Mouse (Mus musculus): ENCODE measurements around the gene Pum1. TPM values are rescaled to one million over a fixed set of nuclear protein-coding genes. Genes with fewer than 3 reads are reported as not detected.

The Pum1 gene
- polyA plus RNA-seq, 1 experiment from 2014 or later: 81.0 TPM

GRCm38 (mm10) chr4:130803591-130803990 lies 140.5 kb downstream of the Pum1 start:
- no peaks in the 10 kb centered on the region for H3K27me3 ChIP-seq (ENCODE audit: insufficient read depth, poor library complexity, severe bottlenecking)
- no peaks in the 10 kb centered on the region for H3K36me3 ChIP-seq
- no peak overlapping the region for H3K4me3 ChIP-seq
- no peaks in the 10 kb centered on the region for H3K9me3 ChIP-seq
- peaks cover 58% of the 10 kb centered on the region for H3K4me1 ChIP-seq
- H3K27ac ChIP-seq: peak overlapping the region; percentile 23; the same call in 1 of the 2 replicates
- 73% methylated on average over 2 of the region's 2 CpGs for WGBS
- no peak for DNase-seq (ENCODE audit: low spot score)

GRCm38 (mm10) chr4:130804292-130804691 lies 141.2 kb downstream of the Pum1 start:
- no peak overlapping the region for H3K27ac ChIP-seq

GRCm38 (mm10) chr4:130804771-130805361 lies 141.7 kb downstream of the Pum1 start:
- Histone ChIP-seq H3K36me3 (no peaks in the 10 kb centered on the region), H3K27me3 (ENCODE audit: insufficient read depth, poor library complexity, severe bottlenecking) (no peaks in the 10 kb centered on the region), H3K9me3 (no peaks in the 10 kb centered on the region), H3K27ac (no peak overlapping the region), H3K4me3 (no peak overlapping the region), H3K4me1 (peaks cover 45% of the 10 kb centered on the region)
- 88% methylated on average over 7 of the region's 7 CpGs for WGBS
- no peak for DNase-seq (ENCODE audit: low spot score)

More at GRCm38 (mm10) chr4:130804292-130804691, 141.2 kb downstream of the Pum1 start:
- no peaks in the 10 kb centered on the region for H3K27me3 ChIP-seq (ENCODE audit: insufficient read depth, poor library complexity, severe bottlenecking)
- peaks cover 51% of the 10 kb centered on the region for H3K4me1 ChIP-seq
- H3K4me3 ChIP-seq: no peak overlapping the region
- DNase-seq (ENCODE audit: low spot score): no peak
- H3K36me3 ChIP-seq: no peaks in the 10 kb centered on the region
- H3K9me3 ChIP-seq: no peaks in the 10 kb centered on the region
- WGBS: 48% methylated on average over 2 of the region's 2 CpGs

GRCm38 (mm10) chr4:130805746-130806145 lies 142.6 kb downstream of the Pum1 start:
- Histone ChIP-seq H3K4me1 (peaks cover 42% of the 10 kb centered on the region), H3K27ac (no peak overlapping the region), H3K4me3 (no peak overlapping the region), H3K27me3 (ENCODE audit: insufficient read depth, poor library complexity, severe bottlenecking) (no peaks in the 10 kb centered on the region), H3K36me3 (no peaks in the 10 kb centered on the region), H3K9me3 (no peaks in the 10 kb centered on the region)
- DNase-seq (ENCODE audit: low spot score): no peak
- WGBS: 87% methylated on average over 7 of the region's 7 CpGs

- Histone ChIP-seq H3K27ac (no peak overlapping the region), H3K4me3 (no peak overlapping the region), H3K4me1 (peaks cover 43% of the 10 kb centered on the region), H3K36me3 (no peaks in the 10 kb centered on the region), H3K27me3 (ENCODE audit: insufficient read depth, poor library complexity, severe bottlenecking) (peaks cover 4% of the 10 kb centered on the region), H3K9me3 (no peaks in the 10 kb centered on the region)
- DNase-seq (ENCODE audit: low spot score): no peak
- WGBS: 89% methylated on average over 9 of the region's 9 CpGs
Measured at GRCm38 (mm10) chr4:130806746-130807145, 143.6 kb downstream of the Pum1 start.

GRCm38 (mm10) chr4:130809784-130810183 lies 146.7 kb downstream of the Pum1 start:
- peaks cover 22% of the 10 kb centered on the region for H3K4me1 ChIP-seq
- no peaks in the 10 kb centered on the region for H3K36me3 ChIP-seq
- WGBS: 75% methylated on average over 5 of the region's 5 CpGs
- no peak overlapping the region for H3K27ac ChIP-seq
- peaks cover 5% of the 10 kb centered on the region for H3K27me3 ChIP-seq (ENCODE audit: insufficient read depth, poor library complexity, severe bottlenecking)
- DNase-seq (ENCODE audit: low spot score): no peak
- H3K9me3 ChIP-seq: no peaks in the 10 kb centered on the region
- H3K4me3 ChIP-seq: no peak overlapping the region

GRCm38 (mm10) chr4:130810845-130811244 lies 147.7 kb downstream of the Pum1 start:
- no peak for DNase-seq (ENCODE audit: low spot score)
- no peaks in the 10 kb centered on the region for H3K36me3 ChIP-seq
- H3K4me1 ChIP-seq: peaks cover 23% of the 10 kb centered on the region
- peaks cover 5% of the 10 kb centered on the region for H3K27me3 ChIP-seq (ENCODE audit: insufficient read depth, poor library complexity, severe bottlenecking)
- no peak overlapping the region for H3K27ac ChIP-seq
- H3K4me3 ChIP-seq: no peak overlapping the region
- WGBS: 43% methylated on average over 3 of the region's 3 CpGs
- no peaks in the 10 kb centered on the region for H3K9me3 ChIP-seq

- Histone ChIP-seq H3K4me1 (peaks cover 23% of the 10 kb centered on the region), H3K36me3 (no peaks in the 10 kb centered on the region), H3K9me3 (no peaks in the 10 kb centered on the region), H3K27me3 (ENCODE audit: insufficient read depth, poor library complexity, severe bottlenecking) (peaks cover 5% of the 10 kb centered on the region), H3K4me3 (no peak overlapping the region), H3K27ac (no peak overlapping the region)
- no peak for DNase-seq (ENCODE audit: low spot score)
- WGBS: 63% methylated on average over 7 of the region's 7 CpGs
Measured at GRCm38 (mm10) chr4:130811385-130811784, 148.3 kb downstream of the Pum1 start.

- no peak overlapping the region for H3K4me3 ChIP-seq
- no peak for DNase-seq (ENCODE audit: low spot score)
- H3K4me1 ChIP-seq: peaks cover 23% of the 10 kb centered on the region
- no peaks in the 10 kb centered on the region for H3K9me3 ChIP-seq
- H3K36me3 ChIP-seq: peaks cover 5% of the 10 kb centered on the region
- WGBS: 52% methylated on average over 2 of the region's 2 CpGs
- no peak overlapping the region for H3K27ac ChIP-seq
- H3K27me3 ChIP-seq (ENCODE audit: insufficient read depth, poor library complexity, severe bottlenecking): peaks cover 5% of the 10 kb centered on the region
Measured at GRCm38 (mm10) chr4:130813958-130814357, 150.8 kb downstream of the Pum1 start.

- Histone ChIP-seq H3K36me3 (peaks cover 8% of the 10 kb centered on the region), H3K27ac (no peak overlapping the region), H3K4me3 (no peak overlapping the region), H3K4me1 (peaks cover 23% of the 10 kb centered on the region), H3K9me3 (no peaks in the 10 kb centered on the region), H3K27me3 (ENCODE audit: insufficient read depth, poor library complexity, severe bottlenecking) (peaks cover 5% of the 10 kb centered on the region)
- DNase-seq (ENCODE audit: low spot score): no peak
- WGBS: 76% methylated on average over 8 of the region's 8 CpGs
Measured at GRCm38 (mm10) chr4:130814742-130815330, 151.7 kb downstream of the Pum1 start.

- no peak for DNase-seq (ENCODE audit: low spot score)
- H3K27ac ChIP-seq: no peak overlapping the region
- peaks cover 5% of the 10 kb centered on the region for H3K27me3 ChIP-seq (ENCODE audit: insufficient read depth, poor library complexity, severe bottlenecking)
- H3K4me1 ChIP-seq: peaks cover 25% of the 10 kb centered on the region
- H3K9me3 ChIP-seq: no peaks in the 10 kb centered on the region
- H3K4me3 ChIP-seq: no peak overlapping the region
- 78% methylated on average over 8 of the region's 8 CpGs for WGBS
- H3K36me3 ChIP-seq: peaks cover 8% of the 10 kb centered on the region
Measured at GRCm38 (mm10) chr4:130815860-130816259, 152.7 kb downstream of the Pum1 start.

GRCm38 (mm10) chr4:130819806-130820205 lies 156.7 kb downstream of the Pum1 start:
- Histone ChIP-seq H3K36me3 (peaks cover 31% of the 10 kb centered on the region), H3K27me3 (ENCODE audit: insufficient read depth, poor library complexity, severe bottlenecking) (no peaks in the 10 kb centered on the region), H3K4me1 (peaks cover 14% of the 10 kb centered on the region), H3K9me3 (no peaks in the 10 kb centered on the region), H3K4me3 (no peak overlapping the region), H3K27ac (no peak overlapping the region)
- no peak for DNase-seq (ENCODE audit: low spot score)
- 80% methylated on average over 3 of the region's 3 CpGs for WGBS

GRCm38 (mm10) chr4:130820594-130821255 lies 157.6 kb downstream of the Pum1 start:
- no peaks in the 10 kb centered on the region for H3K9me3 ChIP-seq
- H3K27ac ChIP-seq: peak overlapping the region; percentile 37; the same call in 1 of the 2 replicates
- H3K4me1 ChIP-seq: peaks cover 13% of the 10 kb centered on the region
- DNase-seq (ENCODE audit: low spot score): no peak
- H3K27me3 ChIP-seq (ENCODE audit: insufficient read depth, poor library complexity, severe bottlenecking): no peaks in the 10 kb centered on the region
- 67% methylated on average over 7 of the region's 7 CpGs for WGBS
- H3K4me3 ChIP-seq: no peak overlapping the region
- peaks cover 35% of the 10 kb centered on the region for H3K36me3 ChIP-seq

Measured in heart, embryonic 10.5 days (tissue).